Mouse (Mus musculus): ENCODE measurements around the gene Dclk2.

Gene Dclk2

GRCm38 (mm10) chr3:86894491-86894890, 26.2 kb downstream of the Dclk2 start:
- no peak for DNase-seq (ENCODE audit: low spot score in 2 of 2)

- no peak for DNase-seq (ENCODE audit: low spot score in 2 of 2)
These were observed 33.1 kb downstream of the Dclk2 start for GRCm38 (mm10) chr3:86887512-86887911.

GRCm38 (mm10) chr3:86885180-86885579, 35.5 kb downstream of the Dclk2 start:
- DNase-seq (ENCODE audit: low spot score in 2 of 2), result no peak

GRCm38 (mm10) chr3:86884481-86884880, 36.2 kb downstream of the Dclk2 start:
- no peak for DNase-seq (ENCODE audit: low spot score in 2 of 2)

- DNase-seq (ENCODE audit: low spot score in 2 of 2), result no peak
These were observed 36.7 kb downstream of the Dclk2 start for GRCm38 (mm10) chr3:86883985-86884384.

GRCm38 (mm10) chr3:86875912-86876311, 44.7 kb downstream of the Dclk2 start:
- DNase-seq (ENCODE audit: low spot score in 2 of 2), result no peak

- DNase-seq (ENCODE audit: low spot score in 2 of 2), result no peak
These were observed 47.5 kb downstream of the Dclk2 start for GRCm38 (mm10) chr3:86873092-86873600.

- DNase-seq (ENCODE audit: low spot score in 2 of 2), result no peak
These were observed 49.7 kb downstream of the Dclk2 start for GRCm38 (mm10) chr3:86870952-86871351.

- DNase-seq (ENCODE audit: low spot score in 2 of 2), result no peak
These were observed 50.2 kb downstream of the Dclk2 start for GRCm38 (mm10) chr3:86870411-86870810.

GRCm38 (mm10) chr3:86868721-86869120, 51.9 kb downstream of the Dclk2 start:
- no peak for DNase-seq (ENCODE audit: low spot score in 2 of 2)

- no peak for DNase-seq (ENCODE audit: low spot score in 2 of 2)
These were observed 57.2 kb downstream of the Dclk2 start for GRCm38 (mm10) chr3:86863327-86864008.

- DNase-seq (ENCODE audit: low spot score in 2 of 2), result no peak
These were observed 57.7 kb downstream of the Dclk2 start for GRCm38 (mm10) chr3:86862939-86863311.

GRCm38 (mm10) chr3:86862245-86862938, 58.3 kb downstream of the Dclk2 start:
- no peak for DNase-seq (ENCODE audit: low spot score in 2 of 2)

GRCm38 (mm10) chr3:86859791-86860190, 60.9 kb downstream of the Dclk2 start:
- no peak for DNase-seq (ENCODE audit: low spot score in 2 of 2)

- no peak for DNase-seq (ENCODE audit: low spot score in 2 of 2)
These were observed 62.0 kb downstream of the Dclk2 start for GRCm38 (mm10) chr3:86858699-86859098.

- no peak for DNase-seq (ENCODE audit: low spot score in 2 of 2)
These were observed 62.7 kb downstream of the Dclk2 start for GRCm38 (mm10) chr3:86857833-86858398.

- no peak for DNase-seq (ENCODE audit: low spot score in 2 of 2)
These were observed 67.8 kb downstream of the Dclk2 start for GRCm38 (mm10) chr3:86852867-86853266.

- DNase-seq (ENCODE audit: low spot score in 2 of 2), result no peak
These were observed 69.5 kb downstream of the Dclk2 start for GRCm38 (mm10) chr3:86851131-86851530.

- DNase-seq (ENCODE audit: low spot score in 2 of 2), result no peak
These were observed 70.1 kb downstream of the Dclk2 start for GRCm38 (mm10) chr3:86850394-86851030.

GRCm38 (mm10) chr3:86849337-86849736, 71.3 kb downstream of the Dclk2 start:
- DNase-seq (ENCODE audit: low spot score in 2 of 2), result no peak

- no peak for DNase-seq (ENCODE audit: low spot score in 2 of 2)
These were observed 73.1 kb downstream of the Dclk2 start for GRCm38 (mm10) chr3:86847536-86847935.

GRCm38 (mm10) chr3:86846036-86846435, 74.6 kb downstream of the Dclk2 start:
- DNase-seq (ENCODE audit: low spot score in 2 of 2), result no peak
